Mouse (Mus musculus): ENCODE data around the gene Map3k20.

Gene Map3k20

DNA sequence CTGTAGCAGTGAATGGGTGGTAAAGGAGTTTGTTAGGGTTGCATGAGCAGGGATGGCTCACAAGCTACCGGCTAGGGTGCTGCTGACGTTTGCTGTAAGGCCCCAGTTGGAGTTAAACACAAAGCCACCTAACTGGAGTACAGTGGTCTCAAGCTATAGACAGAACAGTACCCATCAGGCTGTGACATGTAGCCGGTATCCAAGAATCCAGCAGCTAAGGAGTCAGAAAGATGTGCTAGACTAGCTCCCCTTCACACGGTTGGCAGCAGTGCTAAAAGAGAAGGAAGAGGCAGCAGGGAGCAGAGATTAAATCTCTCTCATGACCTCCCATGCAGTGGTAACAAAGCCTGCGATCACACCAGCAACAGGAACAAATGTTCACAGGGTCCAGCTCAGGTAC, 36.2 kb downstream of the Map3k20 start:
- DNase-seq (ENCODE audit: low read depth, low spot score) = no peak

DNA sequence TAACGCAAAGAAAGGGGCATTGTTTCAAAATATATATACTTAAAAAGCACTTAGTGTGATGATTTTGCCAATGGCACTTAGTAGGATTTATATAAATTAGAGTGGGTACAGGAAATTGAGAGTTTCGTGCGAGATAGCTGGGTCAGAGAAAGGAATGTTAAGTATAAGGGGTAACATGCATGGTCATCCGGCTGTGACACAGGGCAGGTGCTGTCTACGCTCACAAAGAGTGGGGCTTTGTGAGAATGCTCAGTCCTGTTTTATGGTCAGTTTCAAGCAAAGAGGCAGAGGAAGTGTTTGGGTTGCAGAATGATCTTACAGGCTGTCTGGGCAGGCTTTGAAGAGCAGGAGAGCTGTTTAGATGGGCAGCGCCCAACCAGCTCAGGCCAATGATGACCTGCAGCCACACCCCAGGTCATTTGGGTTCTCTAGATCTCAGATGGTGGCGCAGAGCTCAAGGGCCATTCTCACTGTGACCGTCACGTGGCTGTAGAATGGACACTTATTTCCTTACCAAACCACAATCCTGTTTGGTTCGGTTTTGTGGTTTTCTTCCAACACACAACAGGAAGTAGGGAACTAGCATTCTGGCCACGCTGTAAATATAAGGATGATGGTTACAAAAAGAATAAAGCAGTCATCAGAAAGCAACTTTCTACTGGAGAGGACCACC, 37.4 kb downstream of the Map3k20 start:
- DNase-seq (ENCODE audit: low read depth, low spot score) = no peak

DNA sequence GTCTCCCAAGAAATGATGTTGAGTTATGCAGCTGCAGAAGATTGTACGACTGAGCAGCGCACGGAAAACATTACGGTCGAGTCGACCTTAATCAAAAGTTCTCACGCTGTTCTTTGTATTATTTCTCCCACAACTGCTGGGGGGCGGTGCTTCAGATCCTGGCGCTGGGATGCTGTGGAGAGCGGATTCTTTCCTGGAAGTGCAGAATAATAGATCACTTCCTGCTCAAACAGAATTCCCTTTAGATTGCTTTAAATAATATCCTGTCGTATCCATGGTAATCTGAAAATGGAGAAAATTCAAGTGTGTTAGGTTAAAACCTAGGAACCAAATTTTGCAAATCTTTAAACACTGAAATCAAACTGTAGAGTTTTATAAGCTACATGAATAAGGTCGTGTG, 39.0 kb downstream of the Map3k20 start:
- DNase-seq (ENCODE audit: low read depth, low spot score) = no peak

DNA sequence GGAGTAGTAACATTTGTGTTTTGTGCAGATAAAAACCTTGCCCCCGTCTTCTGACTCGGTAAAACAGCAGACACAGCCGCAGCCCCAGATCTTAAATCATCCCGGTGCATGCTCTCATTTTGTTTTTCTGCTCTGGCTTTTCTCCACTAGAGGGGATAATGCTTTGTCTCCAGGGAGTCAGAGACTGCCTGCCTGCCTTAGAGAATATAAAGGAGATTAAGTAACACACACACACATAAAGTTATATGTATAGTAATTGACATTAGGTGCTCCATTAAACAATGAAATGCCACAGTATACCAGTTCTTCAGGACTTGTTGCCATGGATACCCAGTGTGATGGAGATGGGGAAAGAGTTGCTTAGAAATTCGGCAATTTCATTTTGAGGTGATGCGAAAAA, 41.1 kb downstream of the Map3k20 start:
- DNase-seq (ENCODE audit: low read depth, low spot score) = no peak

DNA sequence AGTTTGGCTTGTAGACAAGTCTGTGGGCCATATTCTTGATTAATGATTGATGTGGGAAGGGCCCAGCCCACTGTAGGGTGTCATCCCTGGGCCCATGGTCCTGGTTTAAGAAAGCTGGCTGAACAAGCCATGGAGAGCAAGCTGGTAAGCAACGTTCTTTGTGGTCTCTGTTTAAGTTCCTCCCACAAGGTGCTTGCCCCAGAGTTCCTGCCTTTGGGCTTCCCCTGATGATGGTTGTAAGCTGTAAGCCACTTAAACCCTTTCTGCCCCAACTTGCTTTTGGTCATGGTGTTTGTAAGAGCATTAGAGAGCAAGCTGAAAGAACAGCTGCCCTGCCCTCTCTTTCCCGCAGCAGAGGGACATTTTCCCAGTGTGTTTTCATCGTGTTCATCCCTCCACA, 43.0 kb downstream of the Map3k20 start:
- DNase-seq (ENCODE audit: low read depth, low spot score) = no peak

DNA sequence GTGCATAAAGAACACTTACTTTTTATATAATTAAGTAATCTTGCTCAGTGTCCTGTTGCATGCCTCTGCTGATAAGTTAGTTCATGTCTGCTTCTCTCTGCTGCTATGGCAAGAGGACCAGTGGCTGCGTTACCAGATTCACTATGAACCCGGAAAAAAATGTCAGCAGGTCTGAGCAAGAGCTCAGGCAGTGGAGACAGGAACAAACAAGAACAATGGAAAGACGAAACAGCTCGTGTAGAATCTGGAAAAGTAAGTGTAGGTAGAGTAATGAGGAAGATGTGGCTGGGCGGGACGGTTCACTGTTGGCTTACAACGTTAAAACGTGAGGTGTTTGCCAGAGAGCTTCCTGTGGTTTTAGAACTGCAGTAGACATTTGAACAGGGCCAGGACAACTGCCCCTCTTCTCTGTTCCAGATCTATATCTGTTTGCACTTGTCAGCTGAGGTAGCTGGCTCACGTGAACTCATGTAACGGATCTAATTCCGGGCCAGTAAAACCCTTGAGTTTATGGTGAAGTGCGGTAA, 45.6 kb downstream of the Map3k20 start:
- DNase-seq (ENCODE audit: low read depth, low spot score) = no peak

DNA sequence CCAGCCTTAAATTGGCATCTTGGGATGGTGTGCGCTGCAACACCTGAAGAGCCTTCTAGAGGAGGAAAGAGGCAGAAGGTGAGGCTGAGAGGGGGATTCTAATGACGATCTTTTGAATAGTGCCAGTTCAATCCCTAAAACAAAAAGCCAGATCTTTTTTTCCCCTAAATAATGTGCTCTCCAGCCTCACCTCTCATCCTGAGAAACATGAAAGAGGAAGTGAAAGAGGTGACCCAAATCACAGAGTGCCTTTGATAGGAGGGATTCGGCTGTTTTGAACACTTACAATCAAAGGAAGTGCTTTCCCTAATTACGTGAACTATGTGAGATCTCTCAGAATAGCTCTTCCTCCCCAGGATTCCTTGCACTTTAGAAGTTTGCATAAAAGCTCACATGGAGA, 46.6 kb downstream of the Map3k20 start:
- no peak for DNase-seq (ENCODE audit: low read depth, low spot score)

DNA sequence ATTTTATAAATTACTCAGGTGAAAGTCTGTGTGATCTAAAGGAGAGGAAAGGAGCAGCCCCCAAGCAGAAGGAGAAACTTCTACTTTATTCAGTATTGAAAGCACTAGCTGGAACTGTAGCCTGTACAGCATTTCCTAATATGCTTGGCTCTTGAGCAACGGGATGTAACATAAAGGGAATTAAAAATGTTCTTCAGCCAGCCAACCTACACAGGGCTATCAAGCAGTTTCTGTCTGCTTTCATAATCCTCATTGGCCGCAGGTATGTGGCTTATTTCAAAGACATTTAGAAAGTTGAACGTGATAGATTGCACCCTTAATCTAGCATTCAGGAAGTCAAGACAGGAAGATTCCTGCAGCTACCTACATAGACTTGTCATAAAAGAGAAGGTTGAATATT, 47.8 kb downstream of the Map3k20 start:
- DNase-seq (ENCODE audit: low read depth, low spot score) = no peak

DNA sequence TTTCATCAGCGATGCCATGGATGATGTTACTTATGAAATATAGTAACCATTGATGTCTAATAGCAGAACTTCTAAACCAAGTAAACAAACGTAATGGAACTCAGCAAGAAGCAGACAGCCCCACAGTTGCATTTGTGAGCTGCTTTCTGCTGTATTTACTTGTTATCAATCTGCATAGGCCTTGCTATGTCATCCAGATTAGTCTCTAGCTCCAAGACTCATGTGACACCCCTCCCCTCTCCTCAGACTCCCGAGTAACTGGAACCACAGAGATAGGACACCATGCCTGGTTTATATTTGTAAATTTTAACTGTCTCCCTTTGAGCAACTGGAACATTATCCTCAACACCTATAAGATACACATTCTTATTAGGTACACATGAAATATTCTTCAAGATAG, 51.4 kb downstream of the Map3k20 start:
- no peak for DNase-seq (ENCODE audit: low read depth, low spot score)

DNA sequence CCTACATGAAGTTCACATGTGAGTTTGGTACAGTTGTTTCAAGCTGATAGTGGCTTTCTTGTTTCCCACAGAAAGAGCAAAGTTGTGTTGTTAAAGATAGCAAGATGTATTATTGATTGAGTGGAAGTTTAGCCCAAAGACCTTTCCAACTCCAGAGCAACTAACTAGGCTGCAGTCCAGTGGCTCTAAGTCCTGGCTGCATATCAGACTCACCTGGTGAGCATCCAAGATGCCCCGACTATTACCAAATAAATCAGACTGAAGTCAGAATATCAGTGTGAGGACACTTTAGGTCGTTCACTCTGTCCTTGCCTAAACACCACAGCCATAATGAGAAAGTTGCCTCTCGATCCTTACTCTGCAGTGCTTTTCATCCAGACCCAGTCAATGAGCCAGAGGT, 59.8 kb downstream of the Map3k20 start:
- DNase-seq (ENCODE audit: low read depth, low spot score) = no peak

DNA sequence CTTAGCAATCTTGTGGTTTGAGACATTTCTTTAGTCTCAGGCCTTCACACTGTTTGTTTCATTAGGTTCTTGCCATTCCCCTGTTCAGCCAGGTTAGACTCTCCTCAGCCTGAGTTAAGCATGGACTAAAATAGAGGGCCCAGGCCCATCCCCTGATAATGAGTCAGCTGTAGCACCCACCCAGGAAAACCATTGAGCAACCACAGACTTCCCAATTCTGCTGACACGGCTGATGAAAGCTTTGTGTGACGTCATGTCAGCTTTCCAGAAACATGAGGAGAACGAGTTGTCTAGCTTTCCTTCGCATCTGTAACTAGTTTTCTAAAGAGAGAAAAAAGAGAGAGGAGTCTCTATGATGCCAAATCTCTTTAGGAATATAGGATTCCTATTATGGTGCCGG, 65.9 kb downstream of the Map3k20 start:
- DNase-seq (ENCODE audit: low read depth, low spot score) = no peak

DNA sequence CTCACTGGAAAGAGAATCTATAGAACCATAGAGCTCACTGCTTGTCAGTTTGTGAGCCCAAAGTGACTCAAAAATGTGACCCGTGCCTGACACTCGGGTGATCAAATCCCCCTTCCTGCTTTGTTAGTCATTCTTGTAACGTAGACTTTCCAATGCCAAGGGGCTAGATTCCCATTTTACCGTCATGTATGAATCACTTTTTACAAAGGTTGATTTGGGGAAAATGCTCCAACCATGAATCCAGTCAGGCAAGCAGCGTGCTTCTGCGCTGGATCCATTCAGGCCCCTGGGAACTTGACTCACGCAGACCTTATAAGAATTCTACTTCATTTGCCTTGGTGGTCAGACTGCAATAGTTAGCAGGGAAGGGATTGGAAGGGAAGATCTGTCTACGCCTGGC, 66.3 kb downstream of the Map3k20 start:
- no peak for DNase-seq (ENCODE audit: low read depth, low spot score)

DNA sequence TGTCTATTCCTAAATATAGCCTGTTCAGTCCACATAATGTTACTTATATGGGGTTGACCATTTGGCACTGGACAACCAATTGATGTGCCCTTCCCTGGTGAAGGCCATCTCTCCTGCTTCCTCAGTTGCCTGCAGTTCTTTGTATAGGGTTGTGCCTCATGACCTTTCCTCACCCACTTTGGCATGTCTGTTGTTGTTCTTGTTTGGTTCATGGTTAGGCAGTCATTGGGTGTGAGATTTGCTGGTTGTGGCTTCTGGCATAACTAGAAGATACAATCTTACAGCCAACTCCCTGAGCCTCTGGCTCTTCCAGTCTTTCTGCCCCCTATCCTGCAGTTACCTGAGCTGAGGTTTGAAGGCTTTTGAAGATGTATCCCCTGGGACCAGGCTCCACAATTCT, 67.3 kb downstream of the Map3k20 start:
- DNase-seq (ENCODE audit: low read depth, low spot score) = no peak

DNA sequence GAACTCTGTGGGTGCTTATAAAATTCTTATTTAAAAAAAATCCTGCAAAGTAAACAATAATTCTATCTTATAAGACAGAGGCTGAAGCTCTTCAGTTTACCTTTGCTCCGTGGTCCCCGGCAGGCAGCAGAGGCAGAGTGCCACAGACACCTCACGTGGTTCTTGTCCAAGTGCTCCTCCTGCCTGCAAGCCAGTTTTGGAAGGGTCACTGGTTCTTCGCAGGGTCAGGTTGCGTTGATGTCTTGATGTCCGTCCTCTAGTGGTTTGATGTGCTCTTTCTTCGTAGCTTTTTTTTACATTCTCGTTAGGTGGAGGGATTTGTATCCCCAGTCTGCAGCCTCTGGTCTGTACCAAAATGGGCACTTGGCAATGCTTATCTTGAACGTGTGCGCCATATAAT, 71.0 kb downstream of the Map3k20 start:
- DNase-seq (ENCODE audit: low read depth, low spot score) = no peak

DNA sequence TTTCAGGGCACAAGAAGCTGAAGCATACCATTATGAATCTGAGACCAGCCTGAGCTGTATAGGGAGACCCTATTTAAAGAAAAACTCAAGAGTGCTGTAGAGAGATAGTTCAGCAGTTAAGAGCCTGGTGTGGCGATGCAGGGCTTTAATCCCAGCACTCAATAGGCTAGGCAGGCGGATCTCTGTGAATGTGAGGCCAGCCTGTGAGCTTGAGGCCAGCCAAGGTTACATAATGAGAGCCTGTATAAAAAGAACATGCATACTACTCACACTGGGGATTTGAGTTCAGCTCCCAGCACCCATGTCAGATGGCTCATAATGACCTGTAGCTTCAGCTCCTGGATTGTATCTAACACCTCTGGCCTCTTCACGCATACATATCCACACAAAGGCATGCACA, 76.1 kb downstream of the Map3k20 start:
- no peak for DNase-seq (ENCODE audit: low read depth, low spot score)

DNA sequence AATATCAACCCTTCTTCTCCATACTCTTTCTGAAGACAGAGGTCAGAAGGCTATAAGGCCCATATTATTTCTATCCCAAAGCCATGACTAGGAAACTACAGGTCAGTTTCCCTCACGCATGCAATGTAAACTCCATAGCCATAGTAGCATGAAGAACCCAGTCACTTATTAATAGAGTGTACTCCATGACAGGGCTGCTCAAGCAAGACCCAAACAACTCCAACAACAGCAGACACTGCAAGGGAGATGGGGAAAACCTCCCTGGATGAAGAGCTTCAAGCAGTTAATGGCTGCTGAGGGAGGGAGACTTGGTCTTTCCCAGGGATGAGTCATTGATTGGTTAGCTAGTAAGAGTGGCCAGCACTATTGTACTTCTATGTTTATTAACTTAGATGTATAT, 78.0 kb downstream of the Map3k20 start:
- DNase-seq (ENCODE audit: low read depth, low spot score) = no peak

DNA sequence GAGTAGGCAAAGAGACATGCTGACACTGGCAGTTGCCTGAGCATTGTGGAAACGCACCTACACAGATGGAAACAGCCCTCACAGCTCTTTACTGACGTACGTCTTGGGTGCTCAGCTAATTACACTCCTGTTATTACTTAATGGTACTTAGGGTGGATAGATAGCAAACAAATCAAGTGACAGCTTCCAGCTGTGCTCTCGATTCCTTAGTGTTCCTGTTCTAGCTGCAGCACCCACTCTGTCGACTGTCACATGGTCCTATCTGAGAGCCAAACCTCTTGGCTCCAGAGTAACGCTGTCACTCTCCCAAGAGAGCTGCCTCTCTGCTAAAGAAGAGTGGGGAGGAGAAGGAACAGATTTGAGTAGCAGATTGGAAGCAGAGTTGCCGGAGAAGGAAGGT, 80.5 kb downstream of the Map3k20 start:
- no peak for DNase-seq (ENCODE audit: low read depth, low spot score)

DNA sequence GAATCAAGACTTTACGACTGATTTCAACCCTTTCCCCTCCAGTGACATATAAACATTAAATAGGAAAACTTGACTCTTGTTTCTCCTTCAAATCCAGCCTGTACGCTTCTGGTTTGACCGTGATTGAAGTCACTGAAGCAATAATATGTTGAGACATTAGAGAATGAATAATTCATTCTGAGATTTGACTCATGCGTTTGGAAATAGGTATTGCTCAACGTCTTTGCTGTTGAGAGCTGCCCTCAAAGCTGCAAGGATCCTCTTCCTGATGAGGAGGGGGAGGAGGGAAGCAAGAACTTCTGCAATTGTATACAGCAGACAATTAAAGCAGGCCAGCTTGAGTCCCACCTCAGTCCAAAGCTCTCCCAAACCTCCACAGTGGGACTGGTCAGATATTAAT, 81.1 kb downstream of the Map3k20 start:
- no peak for DNase-seq (ENCODE audit: low read depth, low spot score)

DNA sequence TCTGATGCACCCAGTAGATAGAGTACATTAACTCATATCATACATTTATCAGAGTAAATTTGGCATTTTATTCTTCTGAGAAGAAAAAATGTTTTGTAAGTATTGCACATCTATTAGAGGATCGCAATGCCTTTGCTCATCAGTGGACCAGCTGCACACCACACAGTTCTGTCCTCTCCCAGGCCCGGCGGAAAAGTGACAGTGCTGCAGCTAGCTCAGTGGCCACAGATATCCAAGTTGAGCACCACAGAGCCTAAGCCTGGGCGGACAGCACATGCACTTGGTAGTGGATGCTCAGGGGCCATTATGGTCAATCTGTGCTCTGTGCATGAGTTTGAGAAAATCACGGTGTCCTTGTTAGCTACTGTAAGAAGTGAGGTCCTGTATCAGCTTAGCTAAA, 82.4 kb downstream of the Map3k20 start:
- no peak for DNase-seq (ENCODE audit: low read depth, low spot score)

DNA sequence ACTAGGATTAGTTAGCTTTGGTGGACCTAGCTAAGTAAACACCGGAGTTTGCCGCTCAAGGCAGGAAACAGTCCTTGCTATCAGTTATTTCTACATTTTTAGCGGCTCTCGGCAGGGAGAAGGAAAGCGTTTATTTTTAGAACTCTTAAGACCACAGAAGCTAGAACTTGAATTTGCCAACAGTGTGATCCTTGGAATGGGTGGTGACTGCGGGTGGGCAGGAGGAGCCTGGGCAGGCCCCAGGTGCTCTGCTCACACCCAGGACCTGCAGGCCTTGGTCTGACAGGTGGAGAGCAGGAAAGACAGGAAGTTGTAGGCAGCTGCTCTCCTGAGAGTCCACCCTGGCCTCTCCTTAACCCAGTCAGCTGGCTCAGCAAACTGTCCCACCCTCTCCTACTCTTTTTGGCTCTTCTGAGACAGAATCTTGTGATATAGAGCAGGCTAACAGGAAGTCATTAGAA, 83.7 kb downstream of the Map3k20 start:
- DNase-seq (ENCODE audit: low read depth, low spot score) = no peak

DNA sequence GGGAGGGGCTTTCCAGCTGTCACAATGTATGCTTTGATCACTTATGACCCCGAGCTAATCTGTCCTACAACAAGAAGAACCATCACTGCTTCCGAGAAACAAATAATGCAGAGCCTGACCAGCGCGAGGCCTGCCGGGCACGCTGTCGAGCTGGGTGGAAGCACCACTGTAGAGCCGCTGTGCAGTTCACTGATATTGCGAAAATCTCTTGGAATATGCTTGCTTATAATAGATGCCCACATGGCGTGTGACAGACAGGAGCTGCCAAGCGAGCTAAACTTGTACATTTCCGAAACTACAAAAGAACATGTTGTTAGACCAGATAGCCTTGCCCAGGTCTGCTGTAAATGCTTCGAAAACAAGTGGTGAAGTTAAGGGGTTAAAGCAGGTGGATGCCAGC, 86.7 kb downstream of the Map3k20 start:
- no peak for DNase-seq (ENCODE audit: low read depth, low spot score)

DNA sequence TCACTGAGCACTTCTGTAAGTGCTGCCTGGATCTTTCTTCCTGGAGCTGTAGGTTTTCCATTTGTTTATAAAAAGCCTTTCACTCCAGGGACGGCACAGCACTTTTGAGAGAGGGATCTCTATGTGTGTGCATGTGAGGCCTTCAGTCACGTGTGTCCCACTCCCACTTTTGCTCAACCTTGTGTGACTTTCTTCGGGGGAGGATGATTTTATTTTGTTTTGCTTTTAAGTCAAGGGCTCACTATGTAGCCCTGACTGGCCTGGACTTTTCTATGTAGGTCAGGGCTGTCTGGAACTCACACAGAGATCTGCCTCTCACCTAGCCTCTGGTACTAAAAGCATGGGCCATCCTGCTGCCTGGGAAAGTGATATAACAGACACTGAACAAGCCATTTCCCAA, 88.6 kb downstream of the Map3k20 start:
- DNase-seq (ENCODE audit: low read depth, low spot score) = no peak

DNA sequence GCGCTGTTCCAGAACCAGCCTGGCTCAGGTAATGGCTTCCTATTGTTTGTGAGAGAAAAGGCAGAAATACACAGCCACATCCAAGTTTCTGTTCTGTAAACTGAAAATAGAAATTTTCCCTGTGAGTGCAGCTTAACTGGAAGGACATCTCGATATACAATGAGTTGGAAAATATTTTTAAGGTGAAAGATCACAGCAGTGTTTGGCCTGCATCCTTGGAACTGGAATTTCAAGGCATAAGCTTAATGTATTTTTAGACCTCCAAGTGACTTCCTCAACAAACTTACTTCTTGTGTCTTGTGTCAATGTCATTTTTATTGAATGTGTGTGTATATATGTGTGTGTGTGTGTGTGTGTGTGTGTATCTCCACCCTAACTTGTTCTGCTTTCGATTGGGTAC, 90.4 kb downstream of the Map3k20 start:
- DNase-seq (ENCODE audit: low read depth, low spot score) = no peak

DNA sequence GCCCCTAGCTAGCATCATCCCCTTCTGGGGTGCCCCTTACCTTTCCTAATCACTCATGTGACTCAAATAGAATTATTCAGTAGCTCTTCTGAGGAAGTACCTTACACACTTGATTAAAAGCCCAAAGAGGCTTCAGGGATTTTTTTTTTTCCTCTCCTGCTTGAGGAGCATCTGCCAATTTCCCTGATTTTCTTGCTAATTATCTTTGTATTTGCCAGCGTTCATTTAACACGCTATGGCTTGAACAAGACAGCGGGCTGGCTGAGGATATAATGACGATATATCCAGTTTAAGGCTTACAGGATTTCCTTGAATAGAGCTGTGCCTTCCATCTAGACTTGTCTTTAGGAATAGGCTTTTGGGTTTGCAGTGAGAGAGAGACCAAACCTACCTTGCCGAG, 91.5 kb downstream of the Map3k20 start:
- DNase-seq (ENCODE audit: low read depth, low spot score) = no peak
